Mouse (Mus musculus): Measurements from ENCODE around the gene Hemgn.

DNA sequence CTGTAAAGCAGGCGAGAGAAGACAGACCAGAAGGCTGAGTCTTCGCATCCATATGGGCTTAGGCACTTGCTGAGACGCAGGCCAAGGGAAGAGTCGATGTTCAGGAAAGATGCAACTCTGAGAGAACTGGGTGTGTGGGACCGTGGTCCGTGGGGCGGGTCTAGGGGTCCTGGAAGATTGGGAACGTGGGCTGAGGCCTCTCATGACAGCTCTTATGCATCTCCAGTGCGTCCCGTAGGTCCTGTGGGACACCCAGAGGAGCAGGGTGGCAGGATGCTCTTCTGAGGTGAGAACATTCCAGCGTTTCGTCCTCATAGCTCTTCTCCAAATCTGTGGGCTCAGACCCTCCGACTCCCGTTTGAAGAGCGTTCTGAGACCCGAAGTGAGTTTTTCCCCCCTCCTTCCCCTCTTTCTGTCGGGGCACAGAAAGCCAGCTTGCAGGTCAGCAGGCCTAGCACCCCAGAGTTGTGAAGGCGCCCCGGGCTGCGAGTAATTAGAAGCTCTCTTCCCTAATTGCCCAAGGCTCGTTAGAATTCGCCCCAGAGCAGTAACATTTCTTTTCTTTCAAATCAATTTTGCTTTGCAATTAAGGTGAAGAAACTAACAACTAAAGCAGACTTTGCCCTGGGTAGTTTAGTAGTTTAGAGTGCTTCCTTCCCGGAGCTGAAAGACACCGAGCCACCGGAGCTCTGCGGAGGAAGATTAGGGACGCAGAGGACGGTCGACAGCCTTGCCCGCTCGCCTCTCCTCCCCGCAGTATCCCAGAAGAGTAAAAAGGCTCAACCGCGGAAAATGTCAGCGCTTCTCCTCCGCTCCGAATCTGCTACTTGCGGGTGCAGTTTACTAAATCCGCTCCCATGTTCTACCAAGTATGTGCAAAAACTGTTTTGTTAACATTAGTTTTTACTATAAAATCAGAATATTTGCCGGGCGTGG is 65.5 kb downstream of the Hemgn start:
- TF ChIP-seq CTCF (IDR thresholded peaks at IDR 0.05; ENCODE audit: low read depth) = no peak
- TF ChIP-seq EP300 (IDR thresholded peaks at IDR 0.05; ENCODE audit: low read depth) = no peak
